Mouse (Mus musculus): ENCODE data around the gene Gm49027.
A peak's percentile ranks its signal among the peaks of the same experiment; 100 is the strongest.

The Gm49027 gene

DNA sequence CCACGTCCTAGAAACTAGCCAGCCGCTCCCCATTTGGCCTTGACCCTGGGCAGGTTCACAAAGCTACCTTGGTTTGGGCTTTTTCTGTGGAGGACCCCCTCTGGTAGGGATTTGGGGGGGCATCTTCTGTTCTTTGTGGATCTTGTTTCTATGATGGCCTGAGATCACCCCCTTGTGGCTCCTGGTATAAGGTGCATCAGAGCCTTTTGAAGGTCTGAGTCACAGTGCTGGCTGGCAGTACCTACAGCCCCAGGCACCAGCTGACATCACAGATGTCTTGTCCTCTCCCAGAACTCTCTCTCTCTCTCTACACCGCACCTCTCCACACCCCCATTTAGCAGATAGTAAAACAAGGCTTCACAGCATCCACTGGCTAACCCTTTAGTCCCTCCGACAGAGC lies 25.6 kb downstream of the Gm49027 start:
- peak; percentile 68 to 78 for DNase-seq

DNA sequence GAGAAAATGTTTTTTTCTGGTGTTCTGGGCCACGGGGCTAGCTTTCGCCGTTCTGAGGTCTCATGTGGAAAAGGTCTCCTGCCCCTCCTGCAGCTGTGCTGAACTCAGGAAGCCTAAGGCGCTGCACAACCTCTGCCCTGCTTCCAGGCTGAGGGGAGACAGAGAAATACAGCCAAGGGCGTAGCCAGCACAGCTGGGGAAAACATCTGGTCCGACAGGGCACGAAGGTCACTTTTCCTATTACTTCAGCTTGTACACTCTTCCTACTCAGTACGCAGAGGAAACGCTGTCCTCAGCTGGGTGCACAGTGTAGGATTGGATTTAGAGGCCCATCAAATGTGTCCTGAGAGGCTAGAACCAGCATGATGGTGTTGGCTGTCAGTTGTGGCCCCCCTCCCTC lies 35.4 kb downstream of the Gm49027 start:
- DNase-seq = no peak

DNA sequence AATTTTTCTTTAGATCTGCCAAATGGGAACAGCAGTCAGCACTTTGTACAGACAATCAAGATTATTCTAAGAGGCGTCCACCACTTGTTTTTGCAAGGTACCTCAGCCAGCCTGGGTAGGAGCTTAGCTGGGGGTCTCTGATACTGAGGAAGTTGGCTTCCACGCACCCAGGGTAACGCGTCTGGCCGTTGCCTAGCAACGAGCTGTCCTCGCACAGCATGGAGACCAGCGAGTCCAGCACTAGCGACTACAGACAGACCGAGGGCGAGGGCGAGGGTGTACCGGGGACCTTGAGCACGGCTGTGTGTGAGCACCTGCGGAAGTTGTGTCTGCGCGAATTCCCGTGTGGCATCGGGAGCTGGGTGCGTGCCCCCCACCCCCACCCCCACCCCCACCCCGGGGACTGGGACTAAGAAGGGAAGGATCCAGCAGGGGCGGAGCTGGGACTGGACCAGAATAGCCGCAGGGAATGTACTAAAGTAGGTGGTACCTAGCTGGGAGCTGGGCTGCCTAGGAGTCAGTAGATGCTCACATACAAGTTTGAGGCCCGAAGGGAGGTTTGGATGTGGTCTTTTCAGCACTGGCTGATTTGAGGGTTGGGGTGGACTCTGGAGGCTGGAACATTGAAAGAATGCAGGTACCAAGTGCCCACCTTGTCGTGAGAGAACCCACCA lies 36.0 kb downstream of the Gm49027 start, which contains the start of the genes Lrrc43 and Il31:
Gene Lrrc43 (plus strand): TSS at position 194 of the 674 bp plus-strand sequence.
Gene Il31 (minus strand): TSS at position 378 of the 674 bp plus-strand sequence.
- peak; percentile 36 to 47 for DNase-seq

DNA sequence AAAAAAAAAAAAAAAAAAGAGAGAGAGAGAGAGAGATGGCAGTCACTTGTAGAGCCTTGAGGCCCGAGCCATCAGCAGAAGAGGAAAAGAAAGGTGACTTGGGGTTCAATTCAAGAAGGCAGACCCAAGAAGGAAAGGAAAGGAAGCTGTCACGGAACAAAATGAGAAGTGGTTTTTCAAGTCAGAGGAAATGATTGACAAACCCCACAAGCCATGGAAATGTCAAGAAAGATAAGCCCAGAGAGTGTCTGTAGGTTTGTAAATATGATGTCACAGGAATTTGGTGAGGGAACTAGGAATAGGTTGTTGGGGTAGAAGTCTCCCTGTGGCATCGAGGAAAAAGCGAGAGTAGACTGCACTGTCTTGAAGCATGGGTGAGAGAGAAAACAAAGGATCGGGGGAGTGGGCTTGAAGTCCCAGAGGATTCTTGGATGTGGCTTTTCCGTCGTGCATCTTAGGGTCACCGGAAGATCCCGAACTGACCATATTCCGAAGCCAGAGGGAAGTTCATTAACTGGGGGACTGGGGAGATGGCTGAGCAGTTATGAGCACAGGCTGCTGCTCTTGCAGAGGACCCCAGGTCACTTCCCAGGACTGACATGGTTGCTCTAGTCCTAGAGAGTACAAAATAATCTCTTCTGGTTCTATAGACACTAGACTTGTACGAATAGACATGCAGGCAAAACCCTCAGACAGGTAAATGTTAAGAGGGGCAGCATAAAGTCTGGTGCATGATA lies 37.5 kb downstream of the Gm49027 start:
- no peak for DNase-seq

DNA sequence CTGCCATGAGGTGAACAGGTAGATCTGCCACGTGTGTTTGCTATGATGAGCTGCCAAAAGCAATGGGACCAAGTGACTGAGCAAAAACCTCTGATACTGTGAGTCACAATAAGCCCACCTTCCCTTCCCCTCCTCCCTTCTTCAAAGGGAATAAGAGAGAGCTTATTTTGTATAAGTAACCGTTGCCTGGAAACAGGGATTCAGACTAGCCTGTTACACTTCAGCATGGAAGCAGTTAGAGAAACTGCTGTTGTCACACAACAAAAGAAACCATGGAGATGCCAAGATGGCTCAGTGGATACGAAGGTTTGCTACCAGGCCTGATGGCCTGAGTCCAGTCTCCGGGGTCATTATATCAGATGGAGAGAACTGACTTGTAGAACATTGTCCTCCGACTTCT lies 51.5 kb downstream of the Gm49027 start:
- DNase-seq = no peak

DNA sequence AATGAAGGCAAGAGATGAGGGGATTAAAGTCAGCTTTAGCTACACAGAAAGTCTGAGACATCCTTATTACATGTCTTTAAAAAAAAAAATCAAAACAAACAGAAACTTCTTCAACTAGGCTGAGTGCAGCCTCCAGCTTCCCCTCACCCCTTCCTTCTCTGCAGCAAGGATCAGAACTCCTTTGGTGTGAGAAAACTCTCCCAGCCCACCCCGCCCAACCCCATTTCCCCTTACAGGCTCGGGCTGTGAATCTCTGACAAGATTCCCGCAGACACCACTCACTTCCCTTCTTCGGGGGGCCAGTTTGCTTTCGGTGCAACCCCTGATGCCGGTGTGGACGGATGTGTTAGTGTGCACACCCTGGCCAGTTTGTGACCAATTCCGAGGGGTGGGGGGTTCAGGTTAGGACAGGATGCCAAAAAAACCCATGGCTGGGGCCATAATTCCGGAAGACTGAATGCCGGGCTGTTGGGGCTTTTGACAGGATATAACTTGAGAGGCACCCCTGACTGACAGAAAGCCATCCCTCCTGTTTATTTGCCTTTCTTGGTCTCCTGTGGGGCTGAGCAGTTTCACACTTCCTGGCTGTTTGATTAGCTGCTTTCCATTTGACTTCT lies 54.4 kb downstream of the Gm49027 start:
- no peak for DNase-seq

DNA sequence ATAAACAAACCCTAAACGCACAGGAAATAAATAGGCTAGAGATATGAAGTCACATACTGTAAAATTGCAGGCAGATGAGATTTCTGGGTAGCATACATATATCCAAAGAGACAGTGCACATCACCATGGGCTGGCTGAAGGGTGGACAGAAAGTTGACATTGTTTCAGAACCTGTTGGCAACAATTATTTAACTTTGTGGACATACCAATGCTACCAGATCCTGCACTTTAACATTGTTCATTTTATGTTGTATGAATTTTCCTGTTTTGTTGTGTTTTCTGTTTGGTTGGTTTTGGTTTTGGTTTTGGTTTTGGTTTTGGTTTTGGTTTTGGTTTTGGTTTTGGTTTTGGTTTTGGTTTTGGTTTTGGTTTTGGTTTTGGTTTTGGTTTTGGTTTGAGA lies 60.6 kb downstream of the Gm49027 start:
- no peak for DNase-seq

All from cerebellum, postnatal 14 days (tissue).